Mouse (Mus musculus) gastrocnemius, adult 18-20 months (tissue): ENCODE results near the gene Samd4. TPM values are rescaled to one million over a fixed set of nuclear protein-coding genes. Genes with fewer than 3 reads are reported as not detected.
A peak's percentile ranks its signal among the peaks of the same experiment; 100 is the strongest.

Source experiments
- DNase-seq: peaks from one replicate; pipeline ENCODE4 v3.0.0; 2021; ENCODE audit warnings: low spot score
- total RNA-seq, 2 experiments: library from RNA; stranded (reverse); gene quantifications; 2 replicates each; pipeline ENCODE4 v1.2.3; 2021

The Samd4 gene
- total RNA-seq, 2 experiments from 2014 or later = 54.5 to 72.9 TPM

DNA sequence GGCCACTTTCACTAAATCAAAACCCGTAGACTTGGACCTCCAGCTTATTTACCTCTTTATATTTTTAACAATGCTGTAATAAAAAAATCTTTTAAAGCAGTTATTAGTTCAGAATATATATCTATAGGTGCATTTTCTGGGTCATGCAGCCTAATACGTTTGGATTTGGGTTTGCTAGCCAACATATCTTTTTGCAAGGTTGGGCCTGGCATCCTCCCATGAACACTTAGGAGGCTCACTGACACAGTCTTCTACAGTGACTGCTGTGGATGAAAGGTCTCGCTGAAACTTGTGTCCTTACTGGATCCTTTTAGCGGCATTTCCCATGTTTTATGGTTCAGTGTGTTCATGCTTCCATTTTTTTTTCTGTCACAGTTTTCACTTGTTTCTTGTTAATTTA is 21.6 kb downstream of the Samd4 start:
- DNase-seq = no peak

- DNase-seq = no peak
These were observed 26.2 kb downstream of the Samd4 start for GRCm38 (mm10) chr14:46908858-46909257.

- no peak for DNase-seq
These were observed 29.8 kb downstream of the Samd4 start for GRCm38 (mm10) chr14:46912496-46912895.

DNA sequence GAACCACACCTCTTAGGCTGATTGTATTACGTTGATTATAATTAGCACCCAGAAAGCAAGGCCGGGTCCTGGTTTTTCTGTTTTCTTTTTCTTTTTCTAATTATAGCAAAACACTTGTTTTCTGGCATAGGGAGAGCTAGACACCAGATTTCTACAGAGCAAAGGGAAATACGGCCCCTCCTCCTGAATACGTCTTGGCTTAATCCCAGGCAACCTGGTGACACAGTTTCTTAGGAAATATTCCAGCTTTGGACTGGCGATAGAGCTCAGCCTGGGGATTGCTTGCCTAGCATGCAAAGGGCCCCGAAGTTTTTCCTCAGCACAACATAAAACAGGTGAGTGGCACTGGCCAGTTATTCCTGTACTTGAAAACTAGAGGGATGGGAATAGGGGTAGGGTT is 31.7 kb downstream of the Samd4 start:
- DNase-seq = peak; percentile 48

DNA sequence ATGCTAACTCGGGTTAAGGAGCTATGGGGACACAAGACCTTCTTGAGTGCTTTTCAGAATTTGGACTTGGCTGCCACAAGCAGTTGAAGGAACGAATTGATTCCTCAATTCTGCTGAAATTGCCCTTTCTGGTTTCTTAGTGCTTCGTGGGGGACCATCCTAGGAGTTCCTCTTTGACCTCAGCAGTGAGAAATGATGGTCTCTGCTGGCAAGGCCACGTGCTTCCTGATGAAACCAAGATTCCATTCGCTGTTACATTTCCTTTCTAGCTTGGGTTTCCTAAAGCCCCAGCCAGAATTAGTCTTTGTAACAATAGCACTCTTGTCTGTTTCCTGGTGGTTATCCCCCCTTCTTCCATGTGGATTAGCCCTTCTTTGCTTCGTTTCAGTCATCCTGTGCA is 32.9 kb downstream of the Samd4 start:
- DNase-seq = no peak

GRCm38 (mm10) chr14:46916581-46916980 is 33.9 kb downstream of the Samd4 start:
- no peak for DNase-seq

DNA sequence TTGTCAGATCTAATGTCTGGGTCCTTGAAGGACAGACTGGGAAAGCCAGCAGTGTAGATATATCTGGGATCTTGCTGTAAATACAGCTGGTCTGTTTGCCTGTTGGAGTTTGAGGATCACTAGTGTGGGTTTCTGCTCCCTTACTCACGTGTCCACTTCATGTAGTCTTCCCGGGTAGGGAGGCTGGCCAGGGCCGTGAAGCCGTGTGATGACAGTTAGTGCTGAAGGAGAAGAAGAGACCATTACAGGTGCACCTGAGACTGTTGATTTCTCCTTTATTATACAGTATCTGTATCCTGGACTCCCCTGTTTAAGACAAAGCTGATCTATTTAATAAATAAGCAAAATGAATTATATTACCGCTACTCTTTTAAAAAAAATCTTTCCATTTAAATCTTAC is 34.5 kb downstream of the Samd4 start:
- no peak for DNase-seq

DNA sequence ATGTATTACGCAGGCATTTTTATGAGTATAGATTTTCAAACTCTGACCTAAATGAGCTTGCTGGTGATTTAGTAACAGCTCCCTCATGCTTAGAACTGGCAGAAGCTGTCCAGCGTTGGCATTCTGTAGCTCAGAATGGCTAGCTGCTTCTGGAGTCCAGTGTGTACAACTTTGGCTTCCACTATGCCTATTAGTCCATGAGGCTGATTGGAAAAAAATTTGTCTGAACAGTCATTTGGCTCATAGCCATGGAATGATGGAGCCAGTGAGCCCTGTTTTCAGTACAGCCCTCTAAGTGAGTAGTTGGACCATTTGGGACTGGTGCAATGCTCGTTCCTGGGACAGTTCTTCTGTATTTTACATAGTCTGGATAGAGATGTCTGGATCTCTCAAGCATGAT is 34.9 kb downstream of the Samd4 start:
- no peak for DNase-seq

GRCm38 (mm10) chr14:46920496-46920895 is 37.8 kb downstream of the Samd4 start:
- DNase-seq = no peak

- no peak for DNase-seq
These were observed 38.7 kb downstream of the Samd4 start for GRCm38 (mm10) chr14:46921178-46921975.

- no peak for DNase-seq
These were observed 41.3 kb downstream of the Samd4 start for GRCm38 (mm10) chr14:46923931-46924330.

GRCm38 (mm10) chr14:46924422-46924821 is 41.8 kb downstream of the Samd4 start:
- DNase-seq = peak; percentile 39

DNA sequence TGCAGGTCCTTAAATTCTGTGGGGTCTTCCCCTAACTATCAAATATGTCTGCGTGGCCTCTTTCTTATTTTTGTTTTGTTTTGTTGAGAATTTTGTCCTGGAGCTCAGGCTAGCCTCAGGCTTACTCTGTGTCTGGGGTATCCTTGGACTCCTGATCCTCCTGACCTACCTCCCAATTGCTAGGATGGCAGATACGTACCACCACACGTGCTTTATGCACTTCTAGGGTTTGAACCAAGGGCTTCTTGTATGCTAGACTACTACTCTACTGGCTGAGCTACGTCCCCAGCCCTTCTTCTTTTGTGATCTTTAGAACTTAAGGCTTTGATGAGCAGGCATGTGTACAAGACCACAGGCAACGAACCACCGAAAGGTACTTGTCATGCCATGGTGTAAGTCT is 45.9 kb downstream of the Samd4 start:
- no peak for DNase-seq

DNA sequence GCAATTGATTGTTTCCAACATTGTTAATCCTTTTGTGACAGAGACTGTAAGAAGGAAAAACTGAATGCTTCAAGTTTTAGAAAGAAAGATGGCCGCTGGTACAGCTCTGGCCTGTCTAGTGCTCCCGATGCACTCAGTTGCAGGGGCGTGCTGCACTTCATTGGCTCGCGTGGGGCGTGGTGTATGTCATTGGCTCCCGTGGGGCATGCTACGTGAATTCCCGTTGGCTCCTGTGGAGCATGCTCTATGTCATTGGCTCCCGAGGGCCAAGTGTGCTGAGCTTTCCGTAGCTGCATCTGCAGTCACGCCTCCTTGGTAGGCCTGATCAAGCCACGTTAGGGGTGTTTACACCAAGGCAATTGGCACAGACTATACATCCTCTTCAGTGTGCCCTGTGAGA is 49.5 kb downstream of the Samd4 start:
- DNase-seq = no peak

DNA sequence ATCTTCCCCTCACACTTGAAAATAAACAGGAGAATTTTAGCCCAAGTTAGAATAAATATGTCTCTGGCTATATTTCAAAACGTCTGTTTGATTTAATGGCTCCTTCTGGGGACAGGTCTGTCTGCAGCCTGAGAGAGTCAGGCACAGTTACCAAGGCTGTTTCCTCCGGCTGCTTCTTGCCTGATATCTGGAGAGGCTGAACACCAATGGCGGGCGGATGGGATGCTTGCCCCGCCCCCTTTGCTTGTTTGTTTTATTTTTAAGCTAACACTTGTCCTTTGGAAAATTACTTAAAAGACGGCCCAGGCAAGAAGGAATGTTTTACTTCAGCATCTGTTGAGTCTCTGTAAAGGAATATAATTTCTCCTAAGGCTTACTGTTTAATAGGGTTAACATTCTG is 50.1 kb downstream of the Samd4 start:
- DNase-seq = no peak

DNA sequence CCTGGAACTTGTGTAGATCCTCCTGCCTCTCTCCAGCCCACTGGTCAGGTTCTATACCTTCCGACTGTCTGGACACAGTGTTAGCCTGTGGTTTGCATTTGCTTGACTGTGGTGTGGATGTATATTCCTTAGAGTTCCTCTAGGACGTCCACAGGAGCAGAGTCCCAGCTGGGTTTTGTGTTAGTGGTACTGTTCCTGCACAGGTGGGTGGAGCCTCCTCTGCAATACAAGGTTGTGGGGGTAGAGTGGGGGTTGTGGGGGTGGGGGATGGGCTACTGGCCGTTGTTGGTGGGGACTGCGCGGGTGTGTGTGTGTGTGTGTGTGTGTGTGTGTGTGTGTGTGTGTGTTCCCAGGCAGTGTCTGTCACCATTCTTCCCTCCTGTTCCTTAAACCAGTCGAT is 58.4 kb downstream of the Samd4 start:
- no peak for DNase-seq

GRCm38 (mm10) chr14:46941896-46942812 is 59.5 kb downstream of the Samd4 start:
- DNase-seq = peak; percentile 83

DNA sequence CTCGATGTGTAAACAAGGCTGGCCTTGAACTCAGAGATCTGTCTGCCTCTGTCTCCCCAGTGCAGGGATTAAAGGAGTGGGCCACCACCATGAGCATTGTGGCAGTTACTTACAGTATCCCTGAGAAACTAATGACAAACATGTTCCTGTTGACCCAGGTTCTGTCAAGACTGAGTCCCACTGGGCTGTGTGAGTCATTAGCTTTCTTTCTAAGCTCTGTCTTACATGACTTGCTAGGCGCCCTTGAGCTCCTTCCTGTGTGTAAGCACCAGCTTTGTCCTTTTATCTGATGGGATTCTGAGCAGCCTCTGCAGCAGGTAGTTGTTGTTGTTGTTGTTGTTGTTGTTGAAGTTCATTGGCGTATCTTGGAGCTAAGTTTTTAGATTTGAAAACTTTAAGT is 61.8 kb downstream of the Samd4 start:
- no peak for DNase-seq

DNA sequence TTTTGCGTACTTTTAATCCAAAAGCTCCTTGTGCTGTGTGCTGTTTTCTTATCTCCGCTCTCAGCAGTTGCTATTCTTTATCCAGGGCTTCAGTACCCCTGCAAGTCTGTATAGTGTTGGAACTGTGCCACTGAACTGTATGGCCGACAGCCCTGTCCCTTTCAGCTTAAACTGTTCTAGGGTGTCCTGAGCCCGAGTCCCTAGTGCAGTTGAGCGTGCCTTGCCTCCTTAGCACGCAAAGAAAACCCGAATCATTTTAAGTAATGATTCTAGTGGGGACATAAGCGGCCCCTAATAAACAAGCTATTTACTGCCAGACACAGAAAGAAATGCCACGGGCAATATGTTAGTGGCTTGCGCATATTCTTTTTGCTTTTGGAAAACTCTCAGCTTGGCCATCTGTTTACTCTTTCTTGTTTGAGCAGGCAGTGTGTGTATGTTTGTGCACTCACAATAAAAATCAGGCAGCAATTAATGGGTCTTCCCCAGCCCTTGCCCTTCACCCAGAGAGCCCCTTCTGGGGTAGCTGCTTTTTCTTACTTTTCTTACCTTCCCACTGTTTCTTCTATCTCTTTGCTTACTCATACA is 63.3 kb downstream of the Samd4 start:
- DNase-seq = no peak

DNA sequence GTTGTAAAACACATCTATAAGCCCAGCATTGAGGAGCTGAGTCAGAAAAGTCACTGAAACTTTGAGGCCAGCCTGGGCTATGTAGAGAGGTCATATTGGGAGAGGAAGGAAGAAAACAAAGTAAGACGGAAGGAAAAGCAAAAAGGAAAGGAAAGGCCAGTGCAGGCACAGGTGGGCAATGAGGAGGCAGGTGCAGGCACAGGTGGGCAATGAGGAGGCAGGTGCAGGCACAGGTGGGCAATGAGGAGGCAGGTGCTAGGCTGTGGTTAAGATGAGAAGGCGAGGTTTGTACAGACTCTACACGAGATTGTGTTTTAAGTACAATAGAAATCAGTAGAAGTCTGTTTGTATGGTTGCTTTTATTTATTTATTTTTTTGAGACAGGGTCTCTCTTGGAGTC is 65.0 kb downstream of the Samd4 start:
- no peak for DNase-seq

GRCm38 (mm10) chr14:46950527-46951384 is 68.1 kb downstream of the Samd4 start:
- peak; percentile 41 for DNase-seq
